Mouse (Mus musculus) frontal cortex, postnatal 25 days (tissue): ENCODE results near the gene Gm8334.
"Not testable (repeated sequence)": the region's sequence is repeated elsewhere in the genome, so short reads cannot be mapped to it uniquely, and the experiment has no call there.

Experiments
- DNase-seq, 2 experiments: peaks; one replicate each; pipeline ENCODE4 v3.0.0; 2022; ENCODE audit warnings: low spot score in 2 of 2

Gene Gm8334

DNA sequence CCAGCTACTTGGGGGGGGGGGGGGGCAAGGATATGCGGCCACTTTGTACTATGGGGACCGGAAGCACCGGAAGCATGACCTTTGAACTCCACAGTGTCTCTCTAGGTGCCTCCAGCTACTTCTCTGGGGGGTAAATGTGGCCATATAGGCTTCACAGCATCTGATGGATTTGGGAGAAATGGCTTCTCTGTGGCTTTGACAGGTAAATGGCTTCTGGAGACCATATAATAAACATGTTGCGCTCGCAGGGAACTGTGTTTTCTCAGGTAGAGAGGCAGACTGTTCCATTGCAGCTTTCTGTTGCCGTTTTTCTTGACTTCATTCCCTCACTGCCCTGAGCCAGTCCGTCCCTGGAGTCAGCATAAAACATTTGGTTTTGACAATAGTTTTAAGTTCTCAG is at the start of gene Gm8334:
Gm8334 (minus strand) TSS at position 101 of the 400 bp plus-strand sequence.
- DNase-seq: not testable (repeated sequence)

DNA sequence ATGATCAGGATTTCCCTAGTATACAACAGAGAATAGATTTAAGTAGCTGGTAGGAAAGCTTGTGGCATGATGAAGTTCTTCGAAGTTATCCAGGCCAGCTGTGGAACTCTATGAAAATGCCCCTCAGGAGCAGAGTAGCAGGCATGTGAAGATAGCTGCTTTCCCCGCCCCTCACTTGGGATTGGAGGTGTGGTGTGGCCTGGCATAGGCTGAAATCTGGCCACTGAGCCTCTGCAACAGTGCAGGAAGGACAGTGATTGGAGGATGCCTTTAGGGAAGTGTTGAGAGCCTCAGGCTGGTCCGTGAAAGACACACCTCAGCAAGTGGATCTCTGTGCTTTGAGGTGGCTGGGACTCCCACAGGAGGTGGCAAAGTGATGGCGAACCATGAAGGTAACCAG is 48.3 kb upstream of the Gm8334 start, which contains the start of gene Gm15127:
Gm15127 (plus strand) TSS at position 301 of the 400 bp plus-strand sequence.
- not testable (repeated sequence) for DNase-seq
